Mouse (Mus musculus) liver, embryonic 14.5 days (tissue): ENCODE measurements around the gene Serpina5. TPM values are rescaled to one million over a fixed set of nuclear protein-coding genes. Genes with fewer than 3 reads are reported as not detected.

ENCODE experiments used
- ATAC-seq: fragments of 200-750 bp; cut with Nextera tagmentation; 2 replicates; pipeline ENCODE4 v1.8.0; 2017; ENCODE audit warnings: moderate number of reproducible peaks, mild to moderate bottlenecking, moderate library complexity; ENCODE audit not compliant: insufficient read depth
- DNase-seq, 3 experiments: peaks; one replicate each; pipeline ENCODE4 v3.0.0-alpha.2; 2012 to 2013; ENCODE audit warnings: low read depth in 3 of 3, low spot score in 3 of 3
- H3K27ac ChIP-seq: fragments of 300-500 bp; sonication (generic); 2 replicates; pipeline ENCODE4 v1.5.1; 2014; ENCODE audit warnings: moderate library complexity, mild to moderate bottlenecking, control low read depth, inconsistent platforms
- H3K27me3 ChIP-seq: fragments of 300-500 bp; sonication (generic); 2 replicates; pipeline ENCODE4 v1.6.1; 2014; ENCODE audit warnings: mild to moderate bottlenecking, low read length, moderate library complexity; ENCODE audit not compliant: control insufficient read depth, insufficient read depth
- H3K36me3 ChIP-seq: fragments of 300-500 bp; sonication (generic); replicated peaks from 2 replicates; pipeline ENCODE4 v1.6.1; 2014; ENCODE audit warnings: low read depth; ENCODE audit not compliant: control insufficient read depth, insufficient read depth
- H3K4me1 ChIP-seq, 2 experiments: fragments of 200-500 bp in 1 of 2; fragments of 300-500 bp in 1 of 2; sonication (generic) in 1 of 2; replicated peaks; 2 replicates each; pipeline ENCODE4 v1.6.1; 2012 to 2014; ENCODE audit warnings: antibody characterized with exemption in 1 of 2, inconsistent platforms in 1 of 2, low read length in 1 of 2; ENCODE audit not compliant: control insufficient read depth in 2 of 2, insufficient read depth in 2 of 2
- H3K4me2 ChIP-seq: fragments of 300-500 bp; sonication (generic); 2 replicates; pipeline ENCODE4 v1.6.1; 2014; ENCODE audit warnings: low read depth, mild to moderate bottlenecking, control low read depth, moderate library complexity
- H3K4me3 ChIP-seq, 2 experiments: fragments of 200-500 bp in 1 of 2; fragments of 300-500 bp in 1 of 2; sonication (generic) in 1 of 2; 2 replicates each; pipeline ENCODE4 v1.5.1; 2012 to 2014; ENCODE audit warnings: low read depth in 2 of 2, low read length in 2 of 2, mild to moderate bottlenecking in 2 of 2, control low read depth in 1 of 2, inconsistent platforms in 1 of 2, moderate library complexity in 1 of 2; ENCODE audit not compliant: insufficient read depth in 1 of 2
- H3K9ac ChIP-seq: fragments of 300-500 bp; sonication (generic); replicated peaks from 2 replicates; pipeline ENCODE4 v1.6.1; 2014; ENCODE audit warnings: mild to moderate bottlenecking, control low read depth, moderate library complexity
- H3K9me3 ChIP-seq: fragments of 300-500 bp; sonication (generic); 2 replicates; pipeline ENCODE4 v1.6.1; 2016; ENCODE audit warnings: low read length, mixed read lengths; ENCODE audit not compliant: control insufficient read depth
- CTCF ChIP-seq: IDR thresholded peaks from 2 replicates; pipeline ENCODE4 v1.5.1; 2016; ENCODE audit warnings: antibody characterized with exemption, low read depth, control low read depth
- EP300 ChIP-seq: IDR thresholded peaks from 2 replicates; pipeline ENCODE4 v1.6.1; 2016; ENCODE audit warnings: antibody characterized with exemption, low read depth
- WGBS: fragments of 180-500 bp; shearing (Covaris S2); extraction: QIAGEN DNeasy Blood & Tissue Kit; methylation state at CpG from one replicate; pipeline ENCODE4 v1.1.7; 2014; ENCODE audit not compliant: insufficient replicate concordance; 5-methylcytosine and 5-hydroxymethylcytosine counted together
- polyA plus RNA-seq, 2 experiments: library from polyadenylated mRNA; depleted of rRNA in 1 of 2; stranded (reverse) in 1 of 2; unstranded in 1 of 2; fragments of >200 nt; fragmentation: Nextera tagmentation in 1 of 2; extraction: Ambion mirVana in 1 of 2; gene quantifications; 2 replicates each; pipeline versions ENCODE4 v1.2.1 to v1.2.3; 2012 to 2014

Serpina5 gene
- polyA plus RNA-seq (2012; rRNA removed) = 0.08 and 0.11 TPM in 2 replicates
- polyA plus RNA-seq (2014; fragmentation: Nextera tagmentation; extraction: Ambion mirVana) = 0.14 and 0.22 TPM in 2 replicates

GRCm38 (mm10) chr12:104100768-104101167, at the start of gene Serpina5:
Gene Serpina5, plus strand, starts transcription at chr12:104101113.
- H3K4me1 ChIP-seq = no peaks in the 10 kb centered on the region
- no peak within 1 kb of the TSS for H3K27ac ChIP-seq
- DNase-seq = no peak
- no peak for ATAC-seq
- 61% methylated on average over 6 of the region's 6 CpGs for WGBS
- H3K27me3 ChIP-seq = no peaks in the 10 kb centered on the region
- TF ChIP-seq EP300 = no peak
- H3K36me3 ChIP-seq = no peaks in the 10 kb centered on the region
- H3K9ac ChIP-seq = no peak within 1 kb of the TSS
- H3K9me3 ChIP-seq = no peaks in the 10 kb centered on the region
- no peak within 1 kb of the TSS for H3K4me2 ChIP-seq
- H3K4me3 ChIP-seq = no peak within 1 kb of the TSS

GRCm38 (mm10) chr12:104053995-104054394, 46.9 kb upstream of the Serpina5 start:
- no peak overlapping the region for H3K4me3 ChIP-seq
- H3K27me3 ChIP-seq = no peaks in the 10 kb centered on the region
- H3K9me3 ChIP-seq = no peaks in the 10 kb centered on the region
- DNase-seq (no peak), ATAC-seq (no peak)
- WGBS = 21% methylated on average over 1 of the region's 1 CpGs
- no peak overlapping the region for H3K9ac ChIP-seq
- no peaks in the 10 kb centered on the region for H3K4me1 ChIP-seq
- H3K4me2 ChIP-seq = no peak overlapping the region
- TF ChIP-seq CTCF (no peak), EP300 (no peak)
- H3K27ac ChIP-seq = no peak overlapping the region
- H3K36me3 ChIP-seq = no peaks in the 10 kb centered on the region

- H3K27me3 ChIP-seq = no peaks in the 10 kb centered on the region
- no peak for ATAC-seq
- H3K36me3 ChIP-seq = no peaks in the 10 kb centered on the region
- no peak for TF ChIP-seq CTCF
- no peak for TF ChIP-seq EP300
- no peak for DNase-seq
- no peak overlapping the region for H3K4me2 ChIP-seq
- 54% methylated on average over 8 of the region's 8 CpGs for WGBS
- no peak overlapping the region for H3K27ac ChIP-seq
- H3K9ac ChIP-seq = no peak overlapping the region
- H3K4me3 ChIP-seq = no peak overlapping the region
- H3K9me3 ChIP-seq = no peaks in the 10 kb centered on the region
- no peaks in the 10 kb centered on the region for H3K4me1 ChIP-seq
Measured at GRCm38 (mm10) chr12:104055755-104056154, 45.2 kb upstream of the Serpina5 start.

DNA sequence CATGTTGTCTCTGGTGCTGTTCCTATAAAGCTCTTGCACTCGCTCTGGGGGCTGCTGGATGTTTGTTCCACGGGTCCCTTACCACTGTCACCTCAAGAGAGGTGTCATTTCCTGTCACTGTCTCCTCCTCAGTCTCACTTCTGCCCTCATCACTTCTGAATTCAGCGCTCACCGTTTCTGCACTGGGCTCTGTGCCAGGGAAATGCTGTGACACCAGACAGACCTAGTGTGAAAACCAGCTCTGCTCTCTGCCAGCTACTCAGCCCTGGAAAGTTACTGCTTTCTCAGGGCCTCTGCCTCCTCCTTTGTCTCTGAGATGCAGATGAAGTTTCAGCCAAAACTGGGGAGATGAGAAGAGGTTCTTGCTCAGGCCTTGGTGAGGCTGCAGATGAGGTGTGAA, 43.9 kb upstream of the Serpina5 start:
- Histone ChIP-seq H3K27ac (no peak overlapping the region), H3K27me3 (no peaks in the 10 kb centered on the region), H3K4me1 (no peaks in the 10 kb centered on the region), H3K9ac (no peak overlapping the region), H3K4me3 (no peak overlapping the region), H3K36me3 (no peaks in the 10 kb centered on the region), H3K4me2 (no peak overlapping the region), H3K9me3 (no peaks in the 10 kb centered on the region)
- WGBS = 20% methylated on average over 4 of the region's 4 CpGs
- DNase-seq (no peak), ATAC-seq (no peak)
- no peak for TF ChIP-seq EP300
- TF ChIP-seq CTCF = no peak

- WGBS = 57% methylated on average over 7 of the region's 7 CpGs
- H3K27ac ChIP-seq = no peak overlapping the region
- no peaks in the 10 kb centered on the region for H3K9me3 ChIP-seq
- no peak overlapping the region for H3K4me2 ChIP-seq
- TF ChIP-seq EP300 (no peak), CTCF (no peak)
- H3K4me3 ChIP-seq = no peak overlapping the region
- ATAC-seq (no peak), DNase-seq (no peak)
- H3K36me3 ChIP-seq = no peaks in the 10 kb centered on the region
- H3K9ac ChIP-seq = no peak overlapping the region
- no peaks in the 10 kb centered on the region for H3K4me1 ChIP-seq
- no peaks in the 10 kb centered on the region for H3K27me3 ChIP-seq
Measured at GRCm38 (mm10) chr12:104057531-104057930, 43.4 kb upstream of the Serpina5 start.
